Mouse (Mus musculus): ENCODE results near the gene Wnt5b. TPM values are rescaled to one million over a fixed set of nuclear protein-coding genes. Genes with fewer than 3 reads are reported as not detected.
"Not testable (repeated sequence)": the region's sequence is repeated elsewhere in the genome, so short reads cannot be mapped to it uniquely, and the experiment has no call there.

The Wnt5b gene
- polyA plus RNA-seq, 1 experiment from 2014 or later = 7.3 TPM

GRCm38 (mm10) chr6:119485486-119485885 is 58.7 kb downstream of the Wnt5b start:
- Histone ChIP-seq H3K27ac (ENCODE audit: low read depth, low read length) (no peak overlapping the region), H3K9ac (ENCODE audit: low read length) (no peak overlapping the region), H3K9me3 (ENCODE audit: control insufficient read depth, low read length) (no peaks in the 10 kb centered on the region), H3K27me3 (ENCODE audit: control insufficient read depth, insufficient read depth, low read length) (no peaks in the 10 kb centered on the region), H3K36me3 (ENCODE audit: control insufficient read depth, insufficient read depth, low read length) (0 out of 2 replicates have a peak, but pooled peaks cover 2% of the 10 kb centered on the region), H3K4me3 (ENCODE audit: low read depth, low read length) (no peak overlapping the region), H3K4me2 (ENCODE audit: low read depth) (no peak overlapping the region), H3K4me1 (ENCODE audit: control insufficient read depth, insufficient read depth, low read length) (peaks cover 6% of the 10 kb centered on the region)
- DNase-seq (ENCODE audit: low spot score) (no peak), ATAC-seq (ENCODE audit: insufficient read depth, low FRiP score, low TSS enrichment) (no peak)
- WGBS = 21% methylated on average over 2 of the region's 2 CpGs

- DNase-seq (ENCODE audit: low spot score) = peak; percentile 73
- H3K9ac ChIP-seq (ENCODE audit: low read length) = no peak overlapping the region
- 0 out of 2 replicates have a peak, but pooled peaks cover 2% of the 10 kb centered on the region for H3K36me3 ChIP-seq (ENCODE audit: control insufficient read depth, insufficient read depth, low read length)
- no peaks in the 10 kb centered on the region for H3K27me3 ChIP-seq (ENCODE audit: control insufficient read depth, insufficient read depth, low read length)
- H3K9me3 ChIP-seq (ENCODE audit: control insufficient read depth, low read length) = no peaks in the 10 kb centered on the region
- H3K4me1 ChIP-seq (ENCODE audit: control insufficient read depth, insufficient read depth, low read length) = peaks cover 9% of the 10 kb centered on the region
- 35% methylated on average over 16 of the region's 16 CpGs for WGBS
- no peak for ATAC-seq (ENCODE audit: insufficient read depth, low FRiP score, low TSS enrichment)
- H3K4me3 ChIP-seq (ENCODE audit: low read depth, low read length) = peak overlapping the region; percentile 94; the same call in 1 of the 2 replicates
- peak overlapping the region; percentile 100 for H3K4me2 ChIP-seq (ENCODE audit: low read depth)
- H3K27ac ChIP-seq (ENCODE audit: low read depth, low read length) = no peak overlapping the region
Observed at GRCm38 (mm10) chr6:119482958-119483600, 61.1 kb downstream of the Wnt5b start.

GRCm38 (mm10) chr6:119481741-119482390 is 62.3 kb downstream of the Wnt5b start:
- not testable (repeated sequence) for H3K9me3 ChIP-seq (ENCODE audit: control insufficient read depth, low read length); H3K27me3 ChIP-seq (ENCODE audit: control insufficient read depth, insufficient read depth, low read length); H3K27ac ChIP-seq (ENCODE audit: low read depth, low read length); DNase-seq (ENCODE audit: low spot score); ATAC-seq (ENCODE audit: insufficient read depth, low FRiP score, low TSS enrichment); H3K9ac ChIP-seq (ENCODE audit: low read length); H3K36me3 ChIP-seq (ENCODE audit: control insufficient read depth, insufficient read depth, low read length)
- H3K4me1 ChIP-seq (ENCODE audit: control insufficient read depth, insufficient read depth, low read length) = peaks cover 11% of the 10 kb centered on the region
- WGBS = 4% methylated on average over 10 of the region's 10 CpGs
- peak overlapping the region; percentile 100 for H3K4me2 ChIP-seq (ENCODE audit: low read depth)
- peak overlapping the region; percentile 94 for H3K4me3 ChIP-seq (ENCODE audit: low read depth, low read length)

- Histone ChIP-seq H3K4me1 (ENCODE audit: control insufficient read depth, insufficient read depth, low read length) (peaks cover 11% of the 10 kb centered on the region), H3K9me3 (ENCODE audit: control insufficient read depth, low read length) (no peaks in the 10 kb centered on the region), H3K4me2 (ENCODE audit: low read depth) (peak overlapping the region; percentile 100), H3K9ac (ENCODE audit: low read length) (peak overlapping the region; percentile 96), H3K27ac (ENCODE audit: low read depth, low read length) (no peak overlapping the region; the same call in 1 of the 2 replicates), H3K27me3 (ENCODE audit: control insufficient read depth, insufficient read depth, low read length) (no peaks in the 10 kb centered on the region), H3K36me3 (ENCODE audit: control insufficient read depth, insufficient read depth, low read length) (0 out of 2 replicates have a peak, but pooled peaks cover 2% of the 10 kb centered on the region), H3K4me3 (ENCODE audit: low read depth, low read length) (peak overlapping the region; percentile 94)
- ATAC-seq (ENCODE audit: insufficient read depth, low FRiP score, low TSS enrichment) (peak; percentile 13; the same call in 1 of the 2 replicates), DNase-seq (ENCODE audit: low spot score) (peak; percentile 56)
- WGBS = under 1% methylated on average over 33 of the region's 33 CpGs
Observed at GRCm38 (mm10) chr6:119480706-119481331, 63.3 kb downstream of the Wnt5b start.

- ATAC-seq (ENCODE audit: insufficient read depth, low FRiP score, low TSS enrichment) = peak; percentile 14; the same call in 1 of the 2 replicates
- H3K4me1 ChIP-seq (ENCODE audit: control insufficient read depth, insufficient read depth, low read length) = peaks cover 11% of the 10 kb centered on the region
- WGBS = under 1% methylated on average over 70 of the region's 70 CpGs
Observed at GRCm38 (mm10) chr6:119479876-119480705, 64.1 kb downstream of the Wnt5b start.

GRCm38 (mm10) chr6:119479343-119479875 is 64.7 kb downstream of the Wnt5b start, which contains the start of gene Fbxl14:
Gene Fbxl14, plus strand, starts transcription at chr6:119479668.
- 0% methylated on average over 18 of the region's 101 CpGs for WGBS

More at GRCm38 (mm10) chr6:119479876-119480705, 64.1 kb downstream of the Wnt5b start:
- H3K4me3 ChIP-seq (ENCODE audit: low read depth, low read length) = peak overlapping the region; percentile 94
- H3K27ac ChIP-seq (ENCODE audit: low read depth, low read length) = peak overlapping the region; percentile 99
- H3K27me3 ChIP-seq (ENCODE audit: control insufficient read depth, insufficient read depth, low read length) = no peaks in the 10 kb centered on the region
- peak overlapping the region; percentile 96 for H3K9ac ChIP-seq (ENCODE audit: low read length)
- peak overlapping the region; percentile 100 for H3K4me2 ChIP-seq (ENCODE audit: low read depth)
- H3K9me3 ChIP-seq (ENCODE audit: control insufficient read depth, low read length) = no peaks in the 10 kb centered on the region
- DNase-seq (ENCODE audit: low spot score) = peak; percentile 66
- H3K36me3 ChIP-seq (ENCODE audit: control insufficient read depth, insufficient read depth, low read length) = 0 out of 2 replicates have a peak, but pooled peaks cover 2% of the 10 kb centered on the region

GRCm38 (mm10) chr6:119478560-119479342 is 65.4 kb downstream of the Wnt5b start:
- 2% methylated on average over 49 of the region's 49 CpGs for WGBS
- peak; percentile 86 for ATAC-seq (ENCODE audit: insufficient read depth, low FRiP score, low TSS enrichment)
- Histone ChIP-seq H3K4me2 (ENCODE audit: low read depth) (peak overlapping the region; percentile 100), H3K27ac (ENCODE audit: low read depth, low read length) (peak overlapping the region; percentile 99), H3K36me3 (ENCODE audit: control insufficient read depth, insufficient read depth, low read length) (no peaks in the 10 kb centered on the region), H3K4me1 (ENCODE audit: control insufficient read depth, insufficient read depth, low read length) (peaks cover 11% of the 10 kb centered on the region), H3K9ac (ENCODE audit: low read length) (peak overlapping the region; percentile 96), H3K27me3 (ENCODE audit: control insufficient read depth, insufficient read depth, low read length) (no peaks in the 10 kb centered on the region), H3K4me3 (ENCODE audit: low read depth, low read length) (peak overlapping the region; percentile 94), H3K9me3 (ENCODE audit: control insufficient read depth, low read length) (no peaks in the 10 kb centered on the region)
- DNase-seq (ENCODE audit: low spot score) = peak; percentile 91

More at GRCm38 (mm10) chr6:119479343-119479875, 64.7 kb downstream of the Wnt5b start, which contains the start of gene Fbxl14:
- DNase-seq (ENCODE audit: low spot score) (no peak), ATAC-seq (ENCODE audit: insufficient read depth, low FRiP score, low TSS enrichment) (peak; percentile 79)
- Histone ChIP-seq H3K36me3 (ENCODE audit: control insufficient read depth, insufficient read depth, low read length) (0 out of 2 replicates have a peak, but pooled peaks cover under 1% of the 10 kb centered on the region), H3K27ac (ENCODE audit: low read depth, low read length) (peak within 1 kb of the TSS; percentile 99), H3K9me3 (ENCODE audit: control insufficient read depth, low read length) (no peaks in the 10 kb centered on the region), H3K9ac (ENCODE audit: low read length) (peak within 1 kb of the TSS; percentile 96), H3K4me3 (ENCODE audit: low read depth, low read length) (peak within 1 kb of the TSS; percentile 94), H3K4me1 (ENCODE audit: control insufficient read depth, insufficient read depth, low read length) (peaks cover 11% of the 10 kb centered on the region), H3K4me2 (ENCODE audit: low read depth) (peak within 1 kb of the TSS; percentile 100), H3K27me3 (ENCODE audit: control insufficient read depth, insufficient read depth, low read length) (no peaks in the 10 kb centered on the region)

Data from neural tube, embryonic 11.5 days (tissue).